In genomic region chr16:90953770-90954169, GRCm38 (mm10) we compare ENCODE assay signal across 16 mouse cellular contexts. TPM values are rescaled to one million over a fixed set of nuclear protein-coding genes. Genes with fewer than 3 reads are reported as not detected.
DNase-seq lines count a peak whose midpoint lies in the region; ATAC-seq and TF ChIP-seq lines count a peak whose summit lies in the region.
"Had no signal": no experiment of that assay in that cellular context is flagged by ENCODE, and none has a peak within 500 bp of the region (broad histone marks: within the 10 kb centered on the region; RNA-seq: fewer than 3 reads in every experiment).

No protein-coding gene starts in this region.

- no peaks in the 10 kb centered on the region for H3K27me3 ChIP-seq in cerebellum, adult 2 months (ENCODE audit: control insufficient read depth, insufficient read depth, low read length)
- no peaks in the 10 kb centered on the region for H3K27me3 ChIP-seq in MEL (ENCODE audit: control insufficient read depth in 1 of 2, insufficient read depth in 2 of 2, low read length in 2 of 2)
- no peaks in the 10 kb centered on the region for H3K27me3 ChIP-seq in liver, postnatal 0 days (ENCODE audit: insufficient read depth, low read length)
- H3K27me3 ChIP-seq: megakaryocyte, embryonic 14.5 days had no signal

- H3K4me3 ChIP-seq in cerebellum, adult 2 months (replicated peaks; ENCODE audit: insufficient read depth, low read depth, low read length): no peak overlapping the region
- no peak overlapping the region for H3K4me3 ChIP-seq in left cerebral cortex, adult 2 months
- no peak overlapping the region for H3K4me3 ChIP-seq in MEL (ENCODE audit: control insufficient read depth in 1 of 2, insufficient read depth in 1 of 2, low read depth in 2 of 2, low read length in 2 of 2)
- H3K4me3 ChIP-seq in liver, postnatal 0 days (ENCODE audit: low read depth, low read length): no peak overlapping the region
- H3K4me3 ChIP-seq: megakaryocyte, embryonic 14.5 days had no signal

- H3K36me3 ChIP-seq in MEL (ENCODE audit: control insufficient read depth in 1 of 2, insufficient read depth in 2 of 2, low read length in 2 of 2): peaks cover 0 to 5% of the 10 kb centered on the region in 2 experiments; a peak in 2 of 4 replicates
- H3K36me3 ChIP-seq in liver, postnatal 0 days (replicated peaks; ENCODE audit: insufficient read depth, low read length): peaks cover 71% of the 10 kb centered on the region

- no peak for TF ChIP-seq POLR2A in cerebellum, adult 2 months (IDR thresholded peaks at IDR 0.05; ENCODE audit: borderline replicate concordance, insufficient read depth, low read length)
- TF ChIP-seq POLR2A in MEL (IDR thresholded peaks at IDR 0.05; ENCODE audit: control insufficient read depth in 1 of 2, insufficient read depth in 1 of 2, low read depth in 1 of 2, low read length in 2 of 2, poor library complexity in 1 of 2): no peak

- TF ChIP-seq RAD21 in MEL (IDR thresholded peaks at IDR 0.05; ENCODE audit: low read depth, low read length): no peak; the same call in none of the 2 replicates

- no peak for ATAC-seq in liver, postnatal 0 days
- ATAC-seq: activated CD4-positive, CD25-positive, alpha-beta regulatory T cell, adult 4 months had no signal

- TF ChIP-seq CTCF in cerebellum, adult 2 months (IDR thresholded peaks at IDR 0.05; ENCODE audit: borderline replicate concordance, insufficient read depth, low read depth, low read length): peak; percentile 13; the same call in 1 of the 2 replicates
- TF ChIP-seq CTCF in left cerebral cortex, adult 2 months (IDR thresholded peaks at IDR 0.05): peak; percentile 8
- peak in 2 of 3 experiments; percentile 10 to 25; a peak in 1 of 6 replicates for TF ChIP-seq CTCF in MEL (IDR thresholded peaks at IDR 0.05 in 2 of 3, conservative IDR thresholded peaks at IDR 0.05 in 1 of 3; ENCODE audit: control insufficient read depth in 1 of 3, insufficient read depth in 1 of 3, low read depth in 2 of 3, low read length in 3 of 3, poor library complexity in 1 of 3, severe bottlenecking in 1 of 3)
- TF ChIP-seq CTCF in liver, postnatal 0 days (IDR thresholded peaks at IDR 0.05; ENCODE audit: low read depth): peak; percentile 55

- no peaks in the 10 kb centered on the region for H3K9me3 ChIP-seq in MEL (replicated peaks; ENCODE audit: insufficient read depth, low read length)
- H3K9me3 ChIP-seq in liver, postnatal 0 days (ENCODE audit: low read length): no peaks in the 10 kb centered on the region
- H3K9me3 ChIP-seq: megakaryocyte, embryonic 14.5 days had no signal

- intact Hi-C loops in left cerebral cortex, adult 2 months (cut with DNase I): loop anchor here (5.0 kb wide), 1 partner anchor 119 kb away; no protein-coding TSS in a partner anchor
- intact Hi-C loops in left cerebral cortex, postnatal 14 days (cut with DNase I): no loop called here

- no peaks in the 10 kb centered on the region for H3K4me1 ChIP-seq in cerebellum, adult 2 months (ENCODE audit: control insufficient read depth, insufficient read depth, low read length)
- H3K4me1 ChIP-seq in MEL (ENCODE audit: control insufficient read depth in 1 of 2, insufficient read depth in 2 of 2, low read length in 2 of 2): no peaks in the 10 kb centered on the region
- H3K4me1 ChIP-seq in liver, postnatal 0 days (ENCODE audit: insufficient read depth): no peaks in the 10 kb centered on the region

- H3K79me2 ChIP-seq in MEL (ENCODE audit: control insufficient read depth, insufficient read depth, low read length, poor library complexity): no peaks in the 10 kb centered on the region

- no peak overlapping the region for H3K9ac ChIP-seq in MEL (ENCODE audit: control insufficient read depth, low read depth, low read length, poor library complexity, severe bottlenecking)
- H3K9ac ChIP-seq in liver, postnatal 0 days (replicated peaks): no peak overlapping the region

- no peak overlapping the region for H3K27ac ChIP-seq in cerebellum, adult 2 months (ENCODE audit: insufficient read depth, low read length)
- no peak overlapping the region for H3K27ac ChIP-seq in left cerebral cortex, adult 2 months
- H3K27ac ChIP-seq in MEL (ENCODE audit: control insufficient read depth, low read depth, low read length): no peak overlapping the region
- H3K27ac ChIP-seq in liver, postnatal 0 days (ENCODE audit: low read depth): no peak overlapping the region

- no peak for TF ChIP-seq EP300 in MEL (IDR thresholded peaks at IDR 0.05; ENCODE audit: low read depth in 1 of 2, low read length in 2 of 2)
- no peak for TF ChIP-seq EP300 in liver, postnatal 0 days (IDR thresholded peaks at IDR 0.05; ENCODE audit: low read depth)

- H3K4me2 ChIP-seq in liver, postnatal 0 days (ENCODE audit: low read depth, low read length): no peak overlapping the region

- WGBS in cerebellum, adult 2 months: 91% methylated on average over 6 of the region's 6 CpGs
- 85% methylated on average over 6 of the region's 6 CpGs for WGBS in liver, postnatal 0 days (ENCODE audit: insufficient replicate concordance)

- no peak for DNase-seq in cerebellum, adult 2 months
- no peak for DNase-seq in cerebellum, postnatal 36 days
- DNase-seq in left cerebral cortex, adult 2 months (ENCODE audit: extremely low spot score in 1 of 2, low spot score in 2 of 2): no peak
- DNase-seq in left cerebral cortex, postnatal 14 days (ENCODE audit: low spot score in 2 of 2): no peak
- peak; percentile 25 for DNase-seq in MEL (ENCODE audit: low read depth, low spot score)
- no peak for DNase-seq in liver, postnatal 0 days
- no peak for DNase-seq in layer of hippocampus, adult 11-12 months (ENCODE audit: low spot score)
- no peak for DNase-seq in frontal cortex, postnatal 36 days (ENCODE audit: low spot score in 2 of 2)
- DNase-seq: B cell, adult 2 months; gastrocnemius, postnatal 25 days; kidney, adult 11 months; layer of hippocampus, adult 9-11 months; spleen, adult 18-20 months; thymus, adult 2 months had no signal

TF ChIP-seq in MEL, 35 proteins besides CTCF, POLR2A, EP300 and RAD21:
- TF ChIP-seq TCF12 (IDR thresholded peaks at IDR 0.05; ENCODE audit: low read depth, low read length) (no peak), BHLHE40 (IDR thresholded peaks at IDR 0.05; ENCODE audit: borderline replicate concordance, low read depth, low read length) (no peak), ZNF384 (IDR thresholded peaks at IDR 0.05; ENCODE audit: low read depth, low read length) (no peak), USF2 (IDR thresholded peaks at IDR 0.05; ENCODE audit: borderline replicate concordance in 1 of 2, insufficient read depth in 1 of 2, low read depth in 1 of 2, low read length in 2 of 2) (no peak), USF1 (IDR thresholded peaks at IDR 0.05; ENCODE audit: low read depth, low read length) (no peak), TAL1 (IDR thresholded peaks at IDR 0.05; ENCODE audit: low read length) (no peak), RCOR1 (IDR thresholded peaks at IDR 0.05; ENCODE audit: low read depth, low read length) (no peak), SMC3 (IDR thresholded peaks at IDR 0.05; ENCODE audit: low read depth, low read length) (peak; percentile 31)

RNA-seq across cellular contexts. Expression of gene Cfap298, which starts 18.9 kb away (rescaled TPM):
- polyA plus RNA-seq in cerebellum, adult 2 months (2012; rRNA removed): 27.7 and 32.7 TPM in 2 replicates
- 10 to 100 TPM; 40.6 to 42.1 TPM for total RNA-seq in left cerebral cortex, adult 2 months (2021)
- 10 to 100 TPM; 34.2 to 38.7 TPM for total RNA-seq in left cerebral cortex, postnatal 14 days (2021)
- 65.9 and 68.5 TPM in 2 replicates for total RNA-seq in MEL (2012; rRNA removed)
- 100 to 1,000 TPM in 1 of 2 experiments, not detected in 1; 117 TPM for polyA plus RNA-seq in MEL (2012; ENCODE audit: insufficient read depth in 1 of 2, insufficient read length in 2 of 2, low read depth in 1 of 2, low replicate concordance in 2 of 2, missing spikeins in 1 of 2)
- polyA plus RNA-seq in liver, postnatal 0 days (2015; fragmentation: Nextera tagmentation; extraction: Ambion mirVana): 16.1 and 16.8 TPM in 2 replicates

RNA-seq across cellular contexts. Expression of gene Synj1, which starts 57.3 kb away (rescaled TPM):
- polyA plus RNA-seq in cerebellum, adult 2 months (2012; rRNA removed): 151 and 159 TPM in 2 replicates
- 100 to 1,000 TPM; 339 TPM for total RNA-seq in left cerebral cortex, adult 2 months (2021)
- 100 to 1,000 TPM; 270 to 273 TPM for total RNA-seq in left cerebral cortex, postnatal 14 days (2021)
- 5.0 and 8.8 TPM in 2 replicates for total RNA-seq in MEL (2012; rRNA removed)
- polyA plus RNA-seq in MEL (2012; ENCODE audit: insufficient read depth in 1 of 2, insufficient read length in 2 of 2, low read depth in 1 of 2, low replicate concordance in 2 of 2, missing spikeins in 1 of 2): 10 to 100 TPM in 1 of 2 experiments, not detected in 1; 34.5 TPM
- 8.2 and 8.6 TPM in 2 replicates for polyA plus RNA-seq in liver, postnatal 0 days (2015; fragmentation: Nextera tagmentation; extraction: Ambion mirVana)

Comparison
In these comparisons a context has a peak if more than half of its experiments do, and no peak if none do; other contexts are left out.
1. RNA of gene Synj1, which starts 57.3 kb away (total RNA-seq): 339 TPM in left cerebral cortex, adult 2 months and 270 to 273 TPM in left cerebral cortex, postnatal 14 days; 5.0 to 8.8 TPM in MEL; every median in the first group is over 10 times any median in the second.
2. Peak in every context shown above with its lines, with median percentiles within 50 percentile points of each other: CTCF ChIP-seq.